Comparison of ENCODE assay signal across 12 mouse cellular contexts in genomic region chr16:35652206-35652605, GRCm38 (mm10).
DNase-seq lines count a peak whose midpoint lies in the region; ATAC-seq lines count a peak whose summit lies in the region.
"Had no signal": no experiment of that assay in that cellular context is flagged by ENCODE, and none has a peak within 500 bp of the region (broad histone marks: within the 10 kb centered on the region; RNA-seq: fewer than 3 reads in every experiment).

No protein-coding gene starts in this region.

- H3K4me2 ChIP-seq in forebrain, embryonic 16.5 days (ENCODE audit: low read length) = no peak overlapping the region
- H3K4me2 ChIP-seq in forebrain, embryonic 13.5 days = no peak overlapping the region
- H3K4me2 ChIP-seq: midbrain, embryonic 12.5 days; neural tube, embryonic 13.5 days had no signal

- DNase-seq in left cerebral cortex, postnatal 4 days = peak; percentile 80
- DNase-seq in left cerebral cortex, postnatal 25 days (ENCODE audit: low spot score in 2 of 2) = no peak
- DNase-seq in gonadal fat pad, adult 2 months (ENCODE audit: low read depth) = peak; percentile 60
- DNase-seq: kidney, postnatal 10 days; thymus, adult 18-20 months had no signal

- no peaks in the 10 kb centered on the region for H3K27me3 ChIP-seq in forebrain, embryonic 16.5 days (replicated peaks; ENCODE audit: control insufficient read depth, insufficient read depth, low read length)
- no peaks in the 10 kb centered on the region for H3K27me3 ChIP-seq in forebrain, embryonic 13.5 days
- H3K27me3 ChIP-seq: midbrain, embryonic 12.5 days; neural tube, embryonic 13.5 days had no signal

- WGBS in forebrain, embryonic 16.5 days = 58% methylated on average over 6 of the region's 6 CpGs
- WGBS in forebrain, embryonic 13.5 days = 73% methylated on average over 6 of the region's 6 CpGs

- peak; percentile 47; the same call in 1 of the 2 replicates for ATAC-seq in forebrain, embryonic 16.5 days
- no peak for ATAC-seq in forebrain, embryonic 13.5 days
- ATAC-seq in cerebellum, adult (ENCODE audit: insufficient number of reproducible peaks, low FRiP score, low TSS enrichment) = peak; percentile 92
- ATAC-seq in erythroblast, adult 5-6 weeks (replicated peaks; ENCODE audit: low FRiP score, poor library complexity, severe bottlenecking) = no peak
- ATAC-seq in inflammation-experienced regulatory T-cells, adult 6 months = no peak

- 0 out of 2 replicates have a peak, but pooled peaks cover 3% of the 10 kb centered on the region for H3K4me1 ChIP-seq in forebrain, embryonic 16.5 days (replicated peaks; ENCODE audit: control insufficient read depth, insufficient read depth, low read length)
- H3K4me1 ChIP-seq in forebrain, embryonic 13.5 days = peaks cover 19% of the 10 kb centered on the region; the same call in 1 of the 2 replicates
- H3K4me1 ChIP-seq: midbrain, embryonic 12.5 days had no signal

- H3K36me3 ChIP-seq in forebrain, embryonic 16.5 days (ENCODE audit: control insufficient read depth, insufficient read depth) = no peaks in the 10 kb centered on the region
- peaks cover 73% of the 10 kb centered on the region for H3K36me3 ChIP-seq in forebrain, embryonic 13.5 days (ENCODE audit: poor library complexity, severe bottlenecking)

- H3K4me3 ChIP-seq in forebrain, embryonic 16.5 days (replicated peaks; ENCODE audit: low read length) = no peak overlapping the region
- H3K4me3 ChIP-seq in forebrain, embryonic 13.5 days = no peak overlapping the region
- H3K4me3 ChIP-seq: midbrain, embryonic 12.5 days; neural tube, embryonic 13.5 days had no signal

- H3K9ac ChIP-seq in forebrain, embryonic 16.5 days (replicated peaks; ENCODE audit: low read depth, low read length) = no peak overlapping the region
- H3K9ac ChIP-seq in forebrain, embryonic 13.5 days = no peak overlapping the region
- H3K9ac ChIP-seq: midbrain, embryonic 12.5 days; neural tube, embryonic 13.5 days had no signal

- H3K9me3 ChIP-seq in forebrain, embryonic 16.5 days (ENCODE audit: control insufficient read depth, low read length) = no peaks in the 10 kb centered on the region
- H3K9me3 ChIP-seq in forebrain, embryonic 13.5 days (replicated peaks) = no peaks in the 10 kb centered on the region
- H3K9me3 ChIP-seq: midbrain, embryonic 12.5 days; neural tube, embryonic 13.5 days had no signal

- intact Hi-C loops in left cerebral cortex, postnatal 4 days (cut with DNase I) = no loop called here
- intact Hi-C loops in left cerebral cortex, postnatal 25 days (cut with DNase I) = no loop called here

- H3K27ac ChIP-seq in forebrain, embryonic 16.5 days (ENCODE audit: low read length) = peak overlapping the region; percentile 7; the same call in 1 of the 2 replicates
- no peak overlapping the region for H3K27ac ChIP-seq in forebrain, embryonic 13.5 days
- H3K27ac ChIP-seq: midbrain, embryonic 12.5 days; neural tube, embryonic 13.5 days had no signal

Comparison
In these comparisons a context has a peak if more than half of its experiments do, and no peak if none do; other contexts are left out.
1. ATAC-seq: peak in forebrain, embryonic 16.5 days (single experiment) and cerebellum, adult (single experiment); none in forebrain, embryonic 13.5 days (single experiment), erythroblast, adult 5-6 weeks (single experiment) and inflammation-experienced regulatory T-cells, adult 6 months (single experiment).
2. DNase-seq: peak in left cerebral cortex, postnatal 4 days (single experiment) and gonadal fat pad, adult 2 months (single experiment); none in left cerebral cortex, postnatal 25 days (0 of 2).